Mouse (Mus musculus): ENCODE data around the gene Tnfrsf13c. TPM values are rescaled to one million over a fixed set of nuclear protein-coding genes. Genes with fewer than 3 reads are reported as not detected.

Gene Tnfrsf13c
- total RNA-seq (2012; rRNA removed) (287 and 334 TPM in 2 replicates), total RNA-seq (2014; rRNA removed) (188 and 204 TPM in 2 replicates), polyA plus RNA-seq (2012; ENCODE audit: insufficient read length, low read depth) (219 and 257 TPM in 2 replicates)

- Histone ChIP-seq H3K27ac (ENCODE audit: insufficient read depth, low read depth) (peak within 1 kb of the TSS; percentile 90), H3K79me2 (replicated peaks; ENCODE audit: control insufficient read depth, extremely low read depth, insufficient read depth, poor library complexity, severe bottlenecking) (peaks cover 18% of the 10 kb centered on the region), H3K4me3 (replicated peaks in 1 of 3; ENCODE audit: low read depth in 2 of 3, low read length in 2 of 3, poor library complexity in 1 of 3) (peak within 1 kb of the TSS; percentile 72 to 89 (median 86)), H3K4me1 (ENCODE audit: control insufficient read depth in 1 of 2, insufficient read depth in 2 of 2) (peaks cover 27 to 71% of the 10 kb centered on the region in 2 experiments), H3K9me3 (replicated peaks; ENCODE audit: low read length) (no peaks in the 10 kb centered on the region), H3K36me3 (replicated peaks in 1 of 2; ENCODE audit: control insufficient read depth in 1 of 2, insufficient read depth in 1 of 2, low read length in 1 of 2) (peaks cover 5 to 10% of the 10 kb centered on the region in 2 experiments), H3K27me3 (replicated peaks) (no peaks in the 10 kb centered on the region), H3K4me2 (ENCODE audit: insufficient read depth, low read depth, poor library complexity, severe bottlenecking) (peak within 1 kb of the TSS; percentile 92), H3K9ac (ENCODE audit: insufficient read depth, low read depth) (peak within 1 kb of the TSS; percentile 97)
- TF ChIP-seq PAX5 (IDR thresholded peaks at IDR 0.05; ENCODE audit: low read length) (no peak), ZC3H11A (IDR thresholded peaks at IDR 0.05; ENCODE audit: low read depth, low read length) (no peak), ZKSCAN1 (IDR thresholded peaks at IDR 0.05; ENCODE audit: borderline replicate concordance, low read depth, low read length) (no peak), CHD2 (IDR thresholded peaks at IDR 0.05; ENCODE audit: low read length) (peak; percentile 69), MAX (IDR thresholded peaks at IDR 0.05; ENCODE audit: low read length) (no peak), ZNF384 (IDR thresholded peaks at IDR 0.05; ENCODE audit: low read depth, low read length) (no peak), MYC (IDR thresholded peaks at IDR 0.05; ENCODE audit: low read depth, low read length) (no peak), JUND (conservative IDR thresholded peaks at IDR 0.05; ENCODE audit: low read depth, low read length) (no peak), TCF12 (IDR thresholded peaks at IDR 0.05; ENCODE audit: low read depth, low read length) (peak; percentile 95), HCFC1 (IDR thresholded peaks at IDR 0.05; ENCODE audit: low read depth, low read length) (no peak), SMC3 (IDR thresholded peaks at IDR 0.05; ENCODE audit: low read depth, low read length) (no peak), POLR2AphosphoS2 (IDR thresholded peaks at IDR 0.05; ENCODE audit: low read depth, low read length) (peak; percentile 79; the same call in 1 of the 2 replicates), RAD21 (IDR thresholded peaks at IDR 0.05; ENCODE audit: low read depth, low read length) (no peak), GABPA (IDR thresholded peaks at IDR 0.05; ENCODE audit: insufficient replicate concordance, low read depth, low read length) (no peak), CTCF (conservative IDR thresholded peaks at IDR 0.05 in 1 of 2, IDR thresholded peaks at IDR 0.05 in 1 of 2; ENCODE audit: low read depth in 2 of 2, low read length in 2 of 2) (no peak), MEF2A (IDR thresholded peaks at IDR 0.05; ENCODE audit: borderline replicate concordance, low read depth, low read length) (no peak; the same call in 1 of the 2 replicates), POLR2A (IDR thresholded peaks at IDR 0.05; ENCODE audit: low read depth, low read length) (peak; percentile 96), NELFE (IDR thresholded peaks at IDR 0.05; ENCODE audit: low read depth, low read length) (peak; percentile 92), MAZ (IDR thresholded peaks at IDR 0.05; ENCODE audit: low read depth, low read length) (no peak; the same call in 1 of the 2 replicates), MXI1 (IDR thresholded peaks at IDR 0.05; ENCODE audit: low read depth, low read length) (no peak), ZMIZ1 (IDR thresholded peaks at IDR 0.05; ENCODE audit: low read depth, low read length) (peak; percentile 89), KAT2A (IDR thresholded peaks at IDR 0.05; ENCODE audit: insufficient replicate concordance, low read length) (no peak), MAFK (IDR thresholded peaks at IDR 0.05; ENCODE audit: insufficient replicate concordance, low read length) (no peak), EP300 (IDR thresholded peaks at IDR 0.05; ENCODE audit: low read length) (no peak), SIN3A (IDR thresholded peaks at IDR 0.05; ENCODE audit: low read length) (peak; percentile 52; the same call in 1 of the 2 replicates), BHLHE40 (IDR thresholded peaks at IDR 0.05; ENCODE audit: low read depth, low read length) (peak; percentile 69; the same call in 1 of the 2 replicates), CHD1 (IDR thresholded peaks at IDR 0.05; ENCODE audit: low read depth, low read length) (no peak), ELF1 (IDR thresholded peaks at IDR 0.05; ENCODE audit: low read depth, low read length) (no peak), USF2 (conservative IDR thresholded peaks at IDR 0.05; ENCODE audit: low read depth, low read length) (no peak), USF1 (IDR thresholded peaks at IDR 0.05; ENCODE audit: low read depth, low read length) (no peak), E2F4 (IDR thresholded peaks at IDR 0.05; ENCODE audit: insufficient replicate concordance, low read depth, low read length) (no peak), UBTF (IDR thresholded peaks at IDR 0.05; ENCODE audit: low read depth, low read length) (peak; percentile 52; the same call in 1 of the 2 replicates), TBP (conservative IDR thresholded peaks at IDR 0.05; ENCODE audit: low read depth, low read length) (peak; percentile 89), ETS1 (conservative IDR thresholded peaks at IDR 0.05; ENCODE audit: low read depth, low read length) (peak; percentile 84), IRF4 (IDR thresholded peaks at IDR 0.05; ENCODE audit: low read depth, low read length) (no peak), RCOR1 (conservative IDR thresholded peaks at IDR 0.05; ENCODE audit: low read depth, low read length) (no peak), JUN (IDR thresholded peaks at IDR 0.05; ENCODE audit: insufficient read depth, low read depth, low read length) (no peak), NRF1 (IDR thresholded peaks at IDR 0.05; ENCODE audit: low read depth, low read length) (no peak)
- dilution Hi-C loops (cut with MboI; ENCODE audit: extremely low pct_ligation_motif_present, extremely low pct_unique_long_range_greater_than_20kb, low sequenced_read_pairs) (no loop called here), in situ Hi-C loops (cut with MboI; ENCODE audit: low pct_ligation_motif_present, low pct_unique_long_range_greater_than_20kb, low sequenced_read_pairs) (no loop called here)
- DNase-seq (ENCODE audit: extremely low read depth) = peak; percentile 81
Observed at GRCm38 (mm10) chr15:82223657-82224601, at the start of gene Tnfrsf13c. Gene Tnfrsf13c (minus strand): TSS chr15:82224369.

All from CH12.LX (cell line).